11 mouse cellular contexts compared by ENCODE assay signal in the genomic region with DNA sequence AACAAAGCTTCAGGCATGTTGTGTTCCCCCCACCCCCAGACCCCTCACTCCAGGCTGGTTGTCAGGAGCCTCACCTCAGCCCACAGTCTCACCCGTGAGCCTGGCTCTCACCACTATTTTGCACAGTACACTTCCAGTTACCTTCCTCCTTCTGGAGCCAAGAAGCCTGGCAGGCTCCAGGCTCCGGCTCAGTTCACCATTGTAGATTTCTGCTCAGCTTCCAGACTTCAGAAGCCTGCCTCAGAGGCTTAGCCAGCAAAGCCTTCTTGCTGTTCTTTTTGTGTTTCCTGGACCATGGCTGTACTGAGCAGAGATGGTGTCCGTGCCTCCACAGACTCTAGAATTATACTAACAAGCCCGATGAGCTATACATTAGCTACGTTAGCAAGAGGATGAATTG.
DNase-seq lines count a peak whose midpoint lies in the region; ATAC-seq lines count a peak whose summit lies in the region.
"Had no signal": no experiment of that assay in that cellular context is flagged by ENCODE, and none has a peak within 500 bp of the region (broad histone marks: within the 10 kb centered on the region; RNA-seq: fewer than 3 reads in every experiment).

No protein-coding gene starts in this region.

- no peak overlapping the region for H3K4me3 ChIP-seq in midbrain, embryonic 11.5 days (ENCODE audit: low read depth, low read length)

- ATAC-seq in midbrain, embryonic 11.5 days (ENCODE audit: low FRiP score) = no peak
- ATAC-seq: intestine, embryonic 16.5 days had no signal

- H3K9me3 ChIP-seq in midbrain, embryonic 11.5 days (ENCODE audit: control insufficient read depth, low read length) = no peaks in the 10 kb centered on the region

- H3K27me3 ChIP-seq in midbrain, embryonic 11.5 days (ENCODE audit: control insufficient read depth, insufficient read depth, low read length) = no peaks in the 10 kb centered on the region

- H3K27ac ChIP-seq in midbrain, embryonic 11.5 days (ENCODE audit: low read depth, low read length) = no peak overlapping the region

- DNase-seq in cerebellum, postnatal 10 days = peak; percentile 65 to 68
- DNase-seq in cerebellum, adult 8-10 months = no peak
- DNase-seq in right cerebral cortex, postnatal 25 days = peak; percentile 23
- DNase-seq in right cerebral cortex, postnatal 14 days = no peak
- peak; percentile 82 for DNase-seq in midbrain, embryonic 11.5 days (ENCODE audit: low spot score, missing footprints)
- DNase-seq in kidney, postnatal 10 days = no peak
- no peak for DNase-seq in gastrocnemius, adult 8-10 months (ENCODE audit: low spot score in 2 of 2)
- DNase-seq in adrenal gland, adult 18-20 months (ENCODE audit: low spot score in 2 of 2) = no peak
- DNase-seq: kidney, postnatal 36 days; lung, postnatal 10 days had no signal

- no peaks in the 10 kb centered on the region; the same call in 1 of the 2 replicates for H3K4me1 ChIP-seq in midbrain, embryonic 11.5 days (ENCODE audit: control insufficient read depth, insufficient read depth, low read length)

- no peak overlapping the region for H3K9ac ChIP-seq in midbrain, embryonic 11.5 days (ENCODE audit: low read length)

- 23% methylated on average over 5 of the region's 5 CpGs for WGBS in midbrain, embryonic 11.5 days

- no peak overlapping the region for H3K4me2 ChIP-seq in midbrain, embryonic 11.5 days

- no peaks in the 10 kb centered on the region for H3K36me3 ChIP-seq in midbrain, embryonic 11.5 days (ENCODE audit: control insufficient read depth, insufficient read depth, low read length)

Comparison
In these comparisons a context has a peak if more than half of its experiments do, and no peak if none do; other contexts are left out.
1. DNase-seq: peak in cerebellum, postnatal 10 days (2 of 2), right cerebral cortex, postnatal 25 days (single experiment) and midbrain, embryonic 11.5 days (single experiment); none in cerebellum, adult 8-10 months (single experiment), right cerebral cortex, postnatal 14 days (single experiment), kidney, postnatal 10 days (single experiment), gastrocnemius, adult 8-10 months (0 of 2) and adrenal gland, adult 18-20 months (0 of 2).